Mouse (Mus musculus): ENCODE measurements around the gene Kirrel.

DNA sequence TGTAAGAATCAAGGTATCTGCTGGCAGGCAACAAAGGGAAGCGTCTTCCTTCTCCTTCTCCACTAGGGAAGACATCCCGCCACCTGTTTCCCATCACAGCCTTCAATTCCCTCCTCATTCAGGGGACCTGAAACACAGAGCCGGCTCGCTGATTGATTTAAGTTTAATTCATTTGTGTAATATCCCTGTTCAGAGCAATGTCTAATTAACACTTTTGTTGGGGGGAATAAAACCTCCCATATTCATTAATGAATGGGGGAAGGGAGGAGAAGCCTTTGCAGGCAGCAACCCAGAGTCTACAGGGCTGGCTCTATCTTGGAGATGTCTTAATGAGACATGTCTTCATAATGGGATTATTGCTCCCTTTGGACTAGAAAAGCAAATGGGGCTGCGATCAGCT lies 34.3 kb downstream of the Kirrel start:
- TF ChIP-seq CTCF (IDR thresholded peaks at IDR 0.05): no peak
- TF ChIP-seq EP300 (IDR thresholded peaks at IDR 0.05): no peak

Measured in lung, postnatal 0 days (tissue).